Mouse (Mus musculus) CD4-positive, CD25-positive, alpha-beta regulatory T cell (primary cell): ENCODE results near the gene Vmn1r124. TPM values are rescaled to one million over a fixed set of nuclear protein-coding genes. Genes with fewer than 3 reads are reported as not detected.

ENCODE experiments used
- polyA plus RNA-seq: library from polyadenylated mRNA; unstranded; fragments of 100-300 nt; shearing (Covaris generic); gene quantifications from one replicate; pipeline ENCODE4 v1.2.1, GENCODE M21; 2017

Gene Vmn1r124
- polyA plus RNA-seq = not detected

DNA sequence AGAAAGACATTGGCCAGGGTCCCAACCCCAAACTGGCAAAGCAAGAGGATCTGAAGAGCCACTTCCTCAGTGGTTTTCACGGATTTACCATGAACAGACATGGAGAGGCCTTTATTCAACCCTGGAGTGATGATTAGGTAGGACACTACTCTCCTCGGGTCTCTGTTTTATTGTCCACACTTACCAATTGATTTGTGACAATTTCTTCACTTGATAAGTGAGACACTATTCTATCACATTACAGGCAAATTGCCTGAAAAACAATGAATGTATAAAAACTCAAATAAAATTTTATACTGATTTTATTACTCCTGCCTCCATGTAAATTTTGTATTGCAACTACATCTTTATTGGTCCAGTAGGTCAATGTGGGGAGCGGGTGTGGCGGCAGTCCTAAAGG, at the start of gene Vmn1r124:
Gene Vmn1r124 (minus strand): TSS at position 101 of the 400 bp plus-strand sequence.

DNA sequence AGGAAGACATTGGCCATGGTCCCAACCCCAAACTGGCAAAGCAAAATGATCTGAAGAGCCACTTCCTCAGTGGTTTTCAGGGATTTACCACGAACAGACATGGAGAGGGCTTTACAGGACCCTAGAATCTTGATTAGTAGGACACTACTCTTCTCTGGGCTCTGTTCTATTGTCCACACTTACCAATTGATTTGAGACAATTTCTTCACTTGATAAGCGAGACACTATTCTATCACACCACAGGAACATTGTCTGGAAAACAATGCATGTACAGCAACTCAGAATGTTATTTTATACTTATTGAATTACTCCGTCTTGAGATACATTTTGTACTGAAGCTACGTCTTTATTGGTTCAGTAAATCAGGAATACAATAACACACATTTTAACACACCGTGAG, 41.0 kb upstream of the Vmn1r124 start, which contains the start of gene Vmn1r126:
Gene Vmn1r126 (minus strand): TSS at position 101 of the 400 bp plus-strand sequence.

DNA sequence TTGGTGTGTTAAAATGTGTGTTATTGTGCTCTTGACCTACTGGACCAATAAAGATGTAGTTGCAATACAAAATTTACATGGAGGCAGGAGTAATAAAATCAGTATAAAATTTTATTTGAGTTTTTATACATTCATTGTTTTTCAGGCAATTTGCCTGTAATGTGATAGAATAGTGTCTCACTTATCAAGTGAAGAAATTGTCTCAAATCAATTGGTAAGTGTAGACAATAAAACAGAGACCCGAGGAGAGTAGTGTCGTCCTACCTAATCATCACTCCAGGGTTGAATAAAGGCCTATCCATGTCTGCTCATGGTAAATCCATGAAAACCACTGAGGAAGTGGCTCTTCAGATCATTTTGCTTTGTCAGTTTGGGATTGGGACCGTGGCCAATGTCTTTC, 11.5 kb upstream of the Vmn1r124 start, which contains the start of gene Vmn1r125:
Gene Vmn1r125 (plus strand): TSS at position 301 of the 400 bp plus-strand sequence.

Other genes with a start within 250 kb of the Vmn1r124 start
- not detected for gene Vmn1r119, start 248.2 kb downstream of the Vmn1r124 start, polyA plus RNA-seq
- gene Vmn1r120, start 206.8 kb downstream of the Vmn1r124 start, polyA plus RNA-seq = not detected
- gene Vmn1r121, start 162.1 kb downstream of the Vmn1r124 start, polyA plus RNA-seq = not detected
- not detected for gene Vmn1r122, start 126.5 kb downstream of the Vmn1r124 start, polyA plus RNA-seq
- not detected for gene Vmn1r123, start 98.4 kb downstream of the Vmn1r124 start, polyA plus RNA-seq
- not detected for gene Gm5157, start 70.2 kb downstream of the Vmn1r124 start, polyA plus RNA-seq
- not detected for gene Vmn1r125, start 11.6 kb upstream of the Vmn1r124 start, polyA plus RNA-seq
- gene Vmn1r126, start 40.9 kb upstream of the Vmn1r124 start, polyA plus RNA-seq = not detected
- not detected for gene Vmn1r127, start 59.2 kb upstream of the Vmn1r124 start, polyA plus RNA-seq
- not detected for gene Vmn1r128, start 88.8 kb upstream of the Vmn1r124 start, polyA plus RNA-seq
- gene Vmn1r129, start 100.7 kb upstream of the Vmn1r124 start, polyA plus RNA-seq = not detected
- gene Gm6882, start 172.1 kb upstream of the Vmn1r124 start, polyA plus RNA-seq = not detected